Mouse (Mus musculus) erythroblast, adult 5-6 weeks (primary cell): ENCODE data around the gene Zfp62. TPM values are rescaled to one million over a fixed set of nuclear protein-coding genes. Genes with fewer than 3 reads are reported as not detected.

Experiments
- ATAC-seq: replicated peaks from 2 replicates; pipeline ENCODE4 v1.8.0; 2016; ENCODE audit warnings: moderate number of reproducible peaks, mild to moderate bottlenecking, moderate TSS enrichment, inconsistent platforms; ENCODE audit not compliant: poor library complexity, low FRiP score, severe bottlenecking
- total RNA-seq, 2 experiments: library from RNA; stranded (forward) in 1 of 2; stranded (reverse) in 1 of 2; fragments of 150-400 nt in 1 of 2; fragments of 200-764, 138-1000 nt in 1 of 2; gene quantifications; 2 replicates each; pipeline versions ENCODE4 v1.2.3 to v1.2.4; 2015 to 2017; ENCODE audit warnings: low replicate concordance in 2 of 2

Gene Zfp62
- total RNA-seq, 2 experiments from 2014 or later: 14.8 to 25.4 TPM

- ATAC-seq: no peak
Observed at GRCm38 (mm10) chr11:49265101-49265500, 62.0 kb downstream of the Zfp62 start.

- no peak for ATAC-seq
Observed at GRCm38 (mm10) chr11:49266671-49267070, 63.6 kb downstream of the Zfp62 start.

GRCm38 (mm10) chr11:49267316-49267715, 64.2 kb downstream of the Zfp62 start:
- no peak for ATAC-seq

- no peak for ATAC-seq
Observed at GRCm38 (mm10) chr11:49267970-49268579, 65.0 kb downstream of the Zfp62 start.

Other genes starting within 250 kb of the Zfp62 start
- not detected in 2 replicates for gene Olfr56, start 224.4 kb upstream of the Zfp62 start, total RNA-seq (2015; ENCODE audit: low replicate concordance)
- 1.0 and 2.0 TPM in 2 replicates for gene Olfr56, start 224.4 kb upstream of the Zfp62 start, total RNA-seq (2017; ENCODE audit: low replicate concordance)
- 4.6 and 18.6 TPM in 2 replicates for gene 9930111J21Rik1, start 223.9 kb upstream of the Zfp62 start, total RNA-seq (2015; ENCODE audit: low replicate concordance)
- 1.7 and 3.7 TPM in 2 replicates for gene 9930111J21Rik1, start 223.9 kb upstream of the Zfp62 start, total RNA-seq (2017; ENCODE audit: low replicate concordance)
- gene Gm12185, start 211.1 kb upstream of the Zfp62 start, total RNA-seq (2015; ENCODE audit: low replicate concordance): 0.19 and 0.84 TPM in 2 replicates
- gene Gm12185, start 211.1 kb upstream of the Zfp62 start, total RNA-seq (2017; ENCODE audit: low replicate concordance): 0.09 and 0.70 TPM in 2 replicates
- 0.42 TPM in 1 of 2 replicates, not detected in the other for gene Tgtp1, start 209.1 kb upstream of the Zfp62 start, total RNA-seq (2015; ENCODE audit: low replicate concordance)
- gene Tgtp1, start 209.1 kb upstream of the Zfp62 start, total RNA-seq (2017; ENCODE audit: low replicate concordance): 0.85 TPM in 1 of 2 replicates, not detected in the other
- 21.1 and 35.5 TPM in 2 replicates for gene 9930111J21Rik2, start 152.1 kb upstream of the Zfp62 start, total RNA-seq (2015; ENCODE audit: low replicate concordance)
- gene 9930111J21Rik2, start 152.1 kb upstream of the Zfp62 start, total RNA-seq (2017; ENCODE audit: low replicate concordance): 12.4 and 17.8 TPM in 2 replicates
- gene Tgtp2, start 139.1 kb upstream of the Zfp62 start, total RNA-seq (2015; ENCODE audit: low replicate concordance): 18.2 and 28.2 TPM in 2 replicates
- 28.4 and 51.8 TPM in 2 replicates for gene Tgtp2, start 139.1 kb upstream of the Zfp62 start, total RNA-seq (2017; ENCODE audit: low replicate concordance)
- 33.2 and 37.5 TPM in 2 replicates for gene Ifi47, start 126.7 kb upstream of the Zfp62 start, total RNA-seq (2015; ENCODE audit: low replicate concordance)
- 15.9 and 29.4 TPM in 2 replicates for gene Ifi47, start 126.7 kb upstream of the Zfp62 start, total RNA-seq (2017; ENCODE audit: low replicate concordance)
- gene Olfr1396, start 88.4 kb upstream of the Zfp62 start, total RNA-seq (2015; ENCODE audit: low replicate concordance): not detected in 2 replicates
- gene Olfr1396, start 88.4 kb upstream of the Zfp62 start, total RNA-seq (2017; ENCODE audit: low replicate concordance): not detected in 2 replicates
- gene Olfr1395, start 61.0 kb upstream of the Zfp62 start, total RNA-seq (2015; ENCODE audit: low replicate concordance): not detected in 2 replicates
- gene Olfr1395, start 61.0 kb upstream of the Zfp62 start, total RNA-seq (2017; ENCODE audit: low replicate concordance): not detected in 2 replicates
- not detected in 2 replicates for gene Olfr1394, start 48.9 kb upstream of the Zfp62 start, total RNA-seq (2015; ENCODE audit: low replicate concordance)
- not detected in 2 replicates for gene Olfr1394, start 48.9 kb upstream of the Zfp62 start, total RNA-seq (2017; ENCODE audit: low replicate concordance)
- gene Btnl9, start 16.1 kb upstream of the Zfp62 start, total RNA-seq (2015; ENCODE audit: low replicate concordance): 0.84 and 2.3 TPM in 2 replicates
- 3.1 and 5.7 TPM in 2 replicates for gene Btnl9, start 16.1 kb upstream of the Zfp62 start, total RNA-seq (2017; ENCODE audit: low replicate concordance)
- gene Mgat1, start 40.9 kb downstream of the Zfp62 start, total RNA-seq (2015; ENCODE audit: low replicate concordance): 9.0 and 10.2 TPM in 2 replicates
- gene Mgat1, start 40.9 kb downstream of the Zfp62 start, total RNA-seq (2017; ENCODE audit: low replicate concordance): 11.4 and 17.0 TPM in 2 replicates
- gene Olfr1393, start 75.0 kb downstream of the Zfp62 start, total RNA-seq (2015; ENCODE audit: low replicate concordance): not detected in 2 replicates
- gene Olfr1393, start 75.0 kb downstream of the Zfp62 start, total RNA-seq (2017; ENCODE audit: low replicate concordance): not detected in 2 replicates
- not detected in 2 replicates for gene Olfr1392, start 82.0 kb downstream of the Zfp62 start, total RNA-seq (2015; ENCODE audit: low replicate concordance)
- not detected in 2 replicates for gene Olfr1392, start 82.0 kb downstream of the Zfp62 start, total RNA-seq (2017; ENCODE audit: low replicate concordance)
- not detected in 2 replicates for gene Olfr10, start 101.4 kb downstream of the Zfp62 start, total RNA-seq (2015; ENCODE audit: low replicate concordance)
- gene Olfr10, start 101.4 kb downstream of the Zfp62 start, total RNA-seq (2017; ENCODE audit: low replicate concordance): not detected in 2 replicates
- gene Olfr1391, start 119.5 kb downstream of the Zfp62 start, total RNA-seq (2015; ENCODE audit: low replicate concordance): not detected in 2 replicates
- 0.34 TPM in 1 of 2 replicates, not detected in the other for gene Olfr1391, start 119.5 kb downstream of the Zfp62 start, total RNA-seq (2017; ENCODE audit: low replicate concordance)
- gene Olfr1390, start 131.9 kb downstream of the Zfp62 start, total RNA-seq (2015; ENCODE audit: low replicate concordance): not detected in 2 replicates
- 0.09 TPM in 1 of 2 replicates, not detected in the other for gene Olfr1390, start 131.9 kb downstream of the Zfp62 start, total RNA-seq (2017; ENCODE audit: low replicate concordance)
- not detected in 2 replicates for gene Olfr1389, start 219.8 kb downstream of the Zfp62 start, total RNA-seq (2015; ENCODE audit: low replicate concordance)
- gene Olfr1389, start 219.8 kb downstream of the Zfp62 start, total RNA-seq (2017; ENCODE audit: low replicate concordance): not detected in 2 replicates
- 0.21 and 2.1 TPM in 2 replicates for gene Olfr1388, start 233.3 kb downstream of the Zfp62 start, total RNA-seq (2015; ENCODE audit: low replicate concordance)
- 5.9 and 6.3 TPM in 2 replicates for gene Olfr1388, start 233.3 kb downstream of the Zfp62 start, total RNA-seq (2017; ENCODE audit: low replicate concordance)